Mouse (Mus musculus) cerebellum, adult 18-20 months (tissue): ENCODE data around the gene Gm3238.
A peak's percentile ranks its signal among the peaks of the same experiment; 100 is the strongest.

ENCODE experiments used
- DNase-seq, 2 experiments: peaks; one replicate each; pipeline ENCODE4 v3.0.0; 2021

Gm3238 gene

GRCm38 (mm10) chr10:77741924-77742688 lies 29.0 kb downstream of the Gm3238 start, which contains the start of gene Gm18596:
Gene Gm18596 (minus strand): TSS chr10:77742638.
- peak in 1 of 2 experiments; percentile 9 for DNase-seq

- DNase-seq, result no peak
These were observed 32.2 kb downstream of the Gm3238 start for GRCm38 (mm10) chr10:77738929-77739328.

DNA sequence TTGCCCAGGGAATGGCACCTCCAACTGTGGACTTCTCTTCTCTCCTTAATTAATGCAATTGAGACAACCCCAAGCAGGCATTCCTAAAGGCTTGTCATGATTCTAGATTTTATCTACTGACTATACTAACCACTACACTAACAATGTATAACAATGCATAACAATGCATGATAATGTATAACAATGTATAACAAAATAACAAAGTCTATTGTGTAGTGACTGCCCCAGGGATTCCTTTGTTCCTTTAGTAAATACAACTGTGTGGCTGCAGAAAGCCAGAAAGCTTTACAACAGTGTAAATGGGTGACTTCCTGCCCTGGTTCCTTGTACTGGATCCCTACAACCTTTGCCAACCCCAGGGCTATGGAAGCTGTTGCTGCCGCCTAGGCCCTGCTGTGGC lies 35.2 kb downstream of the Gm3238 start:
- DNase-seq, result no peak

GRCm38 (mm10) chr10:77729241-77729640 lies 41.9 kb downstream of the Gm3238 start:
- no peak for DNase-seq

- no peak for DNase-seq
These were observed 42.8 kb downstream of the Gm3238 start for GRCm38 (mm10) chr10:77728280-77728679.

- DNase-seq, result peak in 1 of 2 experiments; percentile 11
These were observed 44.9 kb downstream of the Gm3238 start, which contains the start of gene Gm10100 for GRCm38 (mm10) chr10:77726186-77726585. Gene Gm10100 (plus strand): TSS chr10:77726486.

GRCm38 (mm10) chr10:77724855-77725254 lies 46.3 kb downstream of the Gm3238 start:
- DNase-seq, result no peak
